Mouse (Mus musculus) left cerebral cortex, postnatal 36 days (tissue): Measurements from ENCODE around the gene Brd3os. TPM values are rescaled to one million over a fixed set of nuclear protein-coding genes. Genes with fewer than 3 reads are reported as not detected.
A peak's percentile ranks its signal among the peaks of the same experiment; 100 is the strongest.

ENCODE experiments used
- DNase-seq, 2 experiments: peaks; one replicate each; pipeline ENCODE4 v3.0.0; 2021 to 2022; ENCODE audit warnings: low spot score in 2 of 2, mixed read lengths in 1 of 2
- intact Hi-C: fragments of 180-260 bp; cut with DNase I; formaldehyde crosslinking; loops from one replicate; pipeline ENCODE4 v1.15.1; 2025
- total RNA-seq, 2 experiments: library from RNA; stranded (reverse); gene quantifications; 2 replicates each; pipeline ENCODE4 v1.2.3; 2021

Brd3os gene
- total RNA-seq, 2 experiments from 2014 or later = 26.2 to 30.0 TPM

GRCm38 (mm10) chr2:27460651-27461050 lies 18.5 kb downstream of the Brd3os start:
- intact Hi-C loops = no loop called here
- DNase-seq = no peak

GRCm38 (mm10) chr2:27461881-27462660 lies 19.9 kb downstream of the Brd3os start:
- DNase-seq = no peak
- intact Hi-C loops = no loop called here

- no peak for DNase-seq
- intact Hi-C loops = no loop called here
Measured at GRCm38 (mm10) chr2:27462901-27463300, 20.8 kb downstream of the Brd3os start.

- intact Hi-C loops = no loop called here
- no peak for DNase-seq
Measured at GRCm38 (mm10) chr2:27469292-27469990, 27.3 kb downstream of the Brd3os start.

- intact Hi-C loops = no loop called here
Measured at GRCm38 (mm10) chr2:27469991-27470355, 27.8 kb downstream of the Brd3os start.

GRCm38 (mm10) chr2:27470535-27470934 lies 28.4 kb downstream of the Brd3os start:
- intact Hi-C loops = no loop called here

More at GRCm38 (mm10) chr2:27469991-27470355, 27.8 kb downstream of the Brd3os start:
- no peak for DNase-seq

GRCm38 (mm10) chr2:27471170-27471584 lies 29.1 kb downstream of the Brd3os start:
- DNase-seq = no peak
- intact Hi-C loops = no loop called here

More at GRCm38 (mm10) chr2:27470535-27470934, 28.4 kb downstream of the Brd3os start:
- no peak for DNase-seq

- no peak for DNase-seq
- intact Hi-C loops = no loop called here
Measured at GRCm38 (mm10) chr2:27473061-27473765, 31.1 kb downstream of the Brd3os start.

GRCm38 (mm10) chr2:27473911-27474310 lies 31.8 kb downstream of the Brd3os start:
- intact Hi-C loops = no loop called here

GRCm38 (mm10) chr2:27474621-27475484 lies 32.7 kb downstream of the Brd3os start:
- peak in 1 of 2 experiments; percentile 11 for DNase-seq
- intact Hi-C loops = loop anchor here (1.0 kb wide), 1 partner anchor 40 kb away; the partner anchor contains the start of gene Wdr5

More at GRCm38 (mm10) chr2:27473911-27474310, 31.8 kb downstream of the Brd3os start:
- no peak for DNase-seq

GRCm38 (mm10) chr2:27475495-27476302 lies 33.6 kb downstream of the Brd3os start:
- DNase-seq = peak; percentile 89 to 93
- intact Hi-C loops = loop anchor here (1.0 kb wide), 1 partner anchor 40 kb away; the partner anchor contains the start of gene Wdr5

GRCm38 (mm10) chr2:27476303-27477192 lies 34.4 kb downstream of the Brd3os start:
- intact Hi-C loops = no loop called here
- no peak for DNase-seq

GRCm38 (mm10) chr2:27479821-27480220 lies 37.7 kb downstream of the Brd3os start:
- no peak for DNase-seq
- intact Hi-C loops = no loop called here

GRCm38 (mm10) chr2:27480367-27480766 lies 38.2 kb downstream of the Brd3os start:
- intact Hi-C loops = no loop called here
- DNase-seq = no peak

- DNase-seq = no peak
- intact Hi-C loops = no loop called here
Measured at GRCm38 (mm10) chr2:27482265-27482861, 40.2 kb downstream of the Brd3os start.

GRCm38 (mm10) chr2:27486725-27487124 lies 44.6 kb downstream of the Brd3os start:
- intact Hi-C loops = no loop called here
- DNase-seq = no peak
